Mouse (Mus musculus) stomach, postnatal 0 days (tissue): ENCODE results near the gene Dync2li1. TPM values are rescaled to one million over a fixed set of nuclear protein-coding genes. Genes with fewer than 3 reads are reported as not detected.

Experiments used
- ATAC-seq: fragments of 200-750 bp; cut with Nextera tagmentation; 2 replicates; pipeline ENCODE4 v1.8.0; 2017; ENCODE audit not compliant: low FRiP score, low TSS enrichment
- DNase-seq: peaks from one replicate; pipeline ENCODE4 v3.0.0-alpha.2; 2016; ENCODE audit warnings: low spot score
- H3K27ac ChIP-seq: fragments of 300-500 bp; sonication (generic); replicated peaks from 2 replicates; pipeline ENCODE4 v1.5.1; 2014; ENCODE audit warnings: mild to moderate bottlenecking, control low read depth
- H3K27me3 ChIP-seq: fragments of 300-500 bp; sonication (generic); 2 replicates; pipeline ENCODE4 v1.6.1; 2014; ENCODE audit warnings: low read length; ENCODE audit not compliant: control insufficient read depth, insufficient read depth
- H3K36me3 ChIP-seq: fragments of 300-500 bp; sonication (generic); 2 replicates; pipeline ENCODE4 v1.6.1; 2014; ENCODE audit warnings: low read length, mixed read lengths; ENCODE audit not compliant: control insufficient read depth, insufficient read depth
- H3K4me1 ChIP-seq: fragments of 300-500 bp; sonication (generic); replicated peaks from 2 replicates; pipeline ENCODE4 v1.6.1; 2014; ENCODE audit warnings: antibody characterized with exemption; ENCODE audit not compliant: control insufficient read depth, insufficient read depth
- H3K4me2 ChIP-seq: fragments of 300-500 bp; sonication (generic); replicated peaks from 2 replicates; pipeline ENCODE4 v1.6.1; 2014; ENCODE audit warnings: low read depth, mild to moderate bottlenecking, control low read depth, moderate library complexity
- H3K4me3 ChIP-seq: fragments of 300-500 bp; sonication (generic); 2 replicates; pipeline ENCODE4 v1.5.1; 2014; ENCODE audit warnings: low read depth, low read length, control low read depth
- H3K9ac ChIP-seq: fragments of 300-500 bp; sonication (generic); 2 replicates; pipeline ENCODE4 v1.6.1; 2014; ENCODE audit warnings: mild to moderate bottlenecking, low read length, control low read depth, mixed read lengths
- H3K9me3 ChIP-seq: fragments of 300-500 bp; sonication (generic); 2 replicates; pipeline ENCODE4 v1.6.1; 2016; ENCODE audit warnings: low read length; ENCODE audit not compliant: control insufficient read depth
- CTCF ChIP-seq: IDR thresholded peaks from 2 replicates; pipeline ENCODE4 v1.5.1; 2016; ENCODE audit warnings: antibody characterized with exemption, low read depth, mild to moderate bottlenecking, moderate library complexity
- EP300 ChIP-seq: optimal IDR thresholded peaks from 2 replicates; pipeline ENCODE3; 2016; ENCODE audit warnings: antibody characterized with exemption
- WGBS: fragments of 180-500 bp; shearing (Covaris S2); extraction: QIAGEN DNeasy Blood & Tissue Kit; methylation state at CpG from one replicate; pipeline ENCODE4 v1.1.7; 2014; 5-methylcytosine and 5-hydroxymethylcytosine counted together
- polyA plus RNA-seq: library from polyadenylated mRNA; unstranded; fragments of >200 nt; fragmentation: Nextera tagmentation; extraction: Ambion mirVana; gene quantifications from 2 replicates; pipeline ENCODE4 v1.2.1, GENCODE M21; 2015

Gene Dync2li1
- polyA plus RNA-seq = 13.3 and 14.0 TPM in 2 replicates

DNA sequence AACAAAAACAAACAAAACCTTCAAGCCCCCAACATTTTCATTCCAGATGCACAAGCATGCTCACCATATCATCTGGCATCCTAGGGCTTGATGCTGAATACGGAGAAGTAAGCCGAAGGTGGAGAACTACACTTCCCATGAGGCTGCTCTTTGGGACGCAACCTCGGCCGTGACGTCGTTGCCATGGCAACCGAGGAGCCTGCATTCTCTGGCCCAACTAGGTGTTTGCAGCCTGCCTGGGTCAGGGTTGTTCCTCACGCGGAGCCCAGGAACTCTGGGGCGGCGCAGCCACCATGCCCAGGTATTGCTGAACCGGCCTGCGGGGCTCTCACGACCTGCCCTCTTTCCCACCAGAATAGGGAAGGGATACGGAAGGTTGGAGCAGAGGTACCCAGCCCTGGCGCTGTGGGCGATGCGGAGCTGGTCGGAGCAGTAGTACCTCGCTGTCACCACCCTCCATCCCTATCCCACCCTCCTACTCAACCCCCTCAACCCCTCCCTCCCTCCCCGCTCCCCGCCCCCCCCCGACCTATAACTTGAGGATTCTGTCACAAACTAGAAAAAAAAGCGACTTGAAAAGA is at the start of gene Dync2li1:
TSS of gene Dync2li1 (plus strand) at position 221 of the 581 bp plus-strand sequence.
- WGBS = under 1% methylated on average over 23 of the region's 25 CpGs
- H3K27ac ChIP-seq = peak within 1 kb of the TSS; percentile 24

GRCm38 (mm10) chr17:84576621-84577293 is 49.5 kb upstream of the Dync2li1 start:
- no peak for ATAC-seq
- 74% methylated on average over 16 of the region's 16 CpGs for WGBS

More for the DNA sequence above, at the start of gene Dync2li1:
- Histone ChIP-seq H3K4me2 (peak within 1 kb of the TSS; percentile 77), H3K9ac (peak within 1 kb of the TSS; percentile 59), H3K36me3 (no peaks in the 10 kb centered on the region), H3K27me3 (no peaks in the 10 kb centered on the region), H3K9me3 (no peaks in the 10 kb centered on the region), H3K4me3 (peak within 1 kb of the TSS; percentile 60), H3K4me1 (0 out of 2 replicates have a peak, but pooled peaks cover 4% of the 10 kb centered on the region)
- ATAC-seq (peak; percentile 97), DNase-seq (peak; percentile 90)
- TF ChIP-seq EP300 (no peak), CTCF (no peak)

DNA sequence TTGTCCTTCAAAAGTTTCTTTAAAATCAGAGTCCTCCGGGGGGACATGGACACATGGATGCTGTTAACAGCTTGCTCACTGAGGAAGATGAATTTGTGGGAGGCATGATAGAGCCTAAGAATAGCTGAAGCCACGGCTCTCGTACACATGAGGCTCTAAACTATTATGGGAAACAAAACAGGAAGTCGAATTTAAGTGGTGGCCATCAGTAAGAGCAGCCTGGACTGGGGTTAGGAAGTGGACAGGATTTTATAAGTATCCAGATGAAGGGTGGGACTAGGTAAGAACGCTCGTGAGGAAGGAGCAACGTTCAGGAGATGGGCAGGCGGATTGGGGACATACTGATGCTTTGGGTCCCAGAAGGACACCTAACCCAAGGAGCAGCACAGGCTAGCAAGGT is 47.0 kb upstream of the Dync2li1 start:
- Histone ChIP-seq H3K9ac (no peak overlapping the region), H3K27ac (no peak overlapping the region), H3K4me2 (no peak overlapping the region), H3K9me3 (no peaks in the 10 kb centered on the region), H3K4me1 (no peaks in the 10 kb centered on the region), H3K4me3 (no peak overlapping the region), H3K27me3 (no peaks in the 10 kb centered on the region), H3K36me3 (no peaks in the 10 kb centered on the region)
- TF ChIP-seq CTCF (no peak), EP300 (no peak)
- 72% methylated on average over 8 of the region's 8 CpGs for WGBS
- DNase-seq = no peak
- ATAC-seq = no peak

More at GRCm38 (mm10) chr17:84576621-84577293, 49.5 kb upstream of the Dync2li1 start:
- Histone ChIP-seq H3K36me3 (no peaks in the 10 kb centered on the region), H3K4me1 (no peaks in the 10 kb centered on the region), H3K27me3 (no peaks in the 10 kb centered on the region), H3K9ac (no peak overlapping the region), H3K9me3 (no peaks in the 10 kb centered on the region), H3K27ac (no peak overlapping the region), H3K4me3 (no peak overlapping the region), H3K4me2 (no peak overlapping the region)
- DNase-seq = no peak
- TF ChIP-seq EP300 (no peak), CTCF (no peak)

GRCm38 (mm10) chr17:84579817-84580216 is 46.5 kb upstream of the Dync2li1 start:
- Histone ChIP-seq H3K27ac (no peak overlapping the region), H3K36me3 (no peaks in the 10 kb centered on the region), H3K4me1 (no peaks in the 10 kb centered on the region), H3K27me3 (no peaks in the 10 kb centered on the region), H3K9ac (no peak overlapping the region), H3K9me3 (no peaks in the 10 kb centered on the region), H3K4me2 (no peak overlapping the region), H3K4me3 (no peak overlapping the region)
- WGBS = 79% methylated on average over 10 of the region's 10 CpGs
- no peak for DNase-seq
- TF ChIP-seq CTCF (no peak), EP300 (no peak)
- no peak for ATAC-seq

- TF ChIP-seq CTCF (no peak), EP300 (no peak)
- no peak overlapping the region for H3K4me3 ChIP-seq
- no peak overlapping the region for H3K4me2 ChIP-seq
- DNase-seq (no peak), ATAC-seq (no peak)
- no peaks in the 10 kb centered on the region for H3K4me1 ChIP-seq
- no peak overlapping the region for H3K9ac ChIP-seq
- no peaks in the 10 kb centered on the region for H3K27me3 ChIP-seq
- H3K9me3 ChIP-seq = no peaks in the 10 kb centered on the region
- no peaks in the 10 kb centered on the region for H3K36me3 ChIP-seq
- 65% methylated on average over 8 of the region's 8 CpGs for WGBS
- H3K27ac ChIP-seq = no peak overlapping the region
These were observed 45.5 kb upstream of the Dync2li1 start for GRCm38 (mm10) chr17:84580821-84581220.

DNA sequence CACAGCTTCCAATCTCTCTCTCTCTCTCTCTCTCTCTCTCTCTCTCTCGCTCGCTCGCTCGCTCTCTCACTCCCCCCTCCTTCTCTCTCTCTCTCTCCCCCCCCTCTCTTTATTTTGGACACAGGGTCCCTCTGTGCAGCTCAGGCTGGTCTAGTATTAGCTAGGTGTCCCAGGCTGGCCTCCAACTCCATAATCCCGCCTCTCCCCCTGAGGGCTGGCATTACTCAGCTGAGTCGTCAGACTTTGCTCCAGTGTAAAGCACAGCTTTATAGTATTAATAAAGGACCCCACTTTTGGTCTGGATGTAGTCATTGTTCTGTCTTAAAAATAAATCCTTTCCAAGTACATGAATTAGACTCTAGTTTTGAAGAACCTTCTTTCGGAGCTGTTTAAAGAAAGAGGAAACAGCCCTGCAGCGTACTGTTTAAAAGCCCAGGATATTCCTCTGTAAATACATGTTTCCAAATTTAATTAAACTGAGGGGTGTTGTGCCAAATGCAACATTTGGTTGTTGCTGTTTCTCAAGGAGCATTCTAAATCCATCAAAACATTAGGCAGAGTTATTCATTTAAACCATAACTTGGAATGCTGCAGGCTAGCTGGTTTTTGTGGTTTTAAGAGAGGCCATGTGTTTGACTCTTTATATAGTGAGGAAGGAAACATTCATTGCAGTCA is 44.4 kb upstream of the Dync2li1 start:
- H3K4me1 ChIP-seq = no peaks in the 10 kb centered on the region
- no peak overlapping the region for H3K4me2 ChIP-seq
- no peak overlapping the region for H3K9ac ChIP-seq
- no peaks in the 10 kb centered on the region for H3K27me3 ChIP-seq
- 38% methylated on average over 8 of the region's 8 CpGs for WGBS
- no peaks in the 10 kb centered on the region for H3K36me3 ChIP-seq
- H3K9me3 ChIP-seq = no peaks in the 10 kb centered on the region
- ATAC-seq = no peak
- no peak for TF ChIP-seq EP300
- no peak for TF ChIP-seq CTCF
- 0 out of 2 replicates have a peak overlapping the region, but pooled peaks have one; percentile 13 for H3K27ac ChIP-seq
- DNase-seq = no peak
- no peak overlapping the region for H3K4me3 ChIP-seq
